Mouse (Mus musculus) kidney, adult 8-10 months (tissue): Measurements from ENCODE around the gene Cnot6l.

Experiments
- DNase-seq, 2 experiments: peaks; one replicate each; pipeline ENCODE4 v3.0.0; 2022

Gene Cnot6l

GRCm38 (mm10) chr5:96161263-96161577 lies 2.8 kb downstream of the Cnot6l start:
- peak in 1 of 2 experiments; percentile 8 for DNase-seq

- peak; percentile 39 to 43 for DNase-seq
Observed at GRCm38 (mm10) chr5:96160467-96161262, 3.3 kb downstream of the Cnot6l start.

- DNase-seq: no peak
Observed at GRCm38 (mm10) chr5:96142351-96142750, 21.6 kb downstream of the Cnot6l start.

GRCm38 (mm10) chr5:96130683-96131082 lies 33.3 kb downstream of the Cnot6l start:
- no peak for DNase-seq

- no peak for DNase-seq
Observed at GRCm38 (mm10) chr5:96126856-96127255, 37.1 kb downstream of the Cnot6l start.

- no peak for DNase-seq
Observed at GRCm38 (mm10) chr5:96114943-96115342, 49.0 kb downstream of the Cnot6l start.

- DNase-seq: no peak
Observed at GRCm38 (mm10) chr5:96104644-96105043, 59.3 kb downstream of the Cnot6l start.

- DNase-seq: no peak
Observed at GRCm38 (mm10) chr5:96091468-96091867, 72.5 kb downstream of the Cnot6l start.

- DNase-seq: no peak
Observed at GRCm38 (mm10) chr5:96085324-96085723, 78.6 kb downstream of the Cnot6l start.

GRCm38 (mm10) chr5:96079026-96079425 lies 84.9 kb downstream of the Cnot6l start:
- no peak for DNase-seq

GRCm38 (mm10) chr5:96065591-96065990 lies 98.4 kb downstream of the Cnot6l start:
- DNase-seq: no peak

GRCm38 (mm10) chr5:96042492-96042891 lies 121.5 kb downstream of the Cnot6l start:
- no peak for DNase-seq

GRCm38 (mm10) chr5:96041507-96042104 lies 122.4 kb downstream of the Cnot6l start:
- DNase-seq: no peak

GRCm38 (mm10) chr5:96039188-96039840 lies 124.7 kb downstream of the Cnot6l start:
- no peak for DNase-seq

- peak in 1 of 2 experiments; percentile 2 for DNase-seq
Observed at GRCm38 (mm10) chr5:96037684-96038121, 126.3 kb downstream of the Cnot6l start.

- DNase-seq: no peak
Observed at GRCm38 (mm10) chr5:96036125-96036672, 127.8 kb downstream of the Cnot6l start.

- DNase-seq: no peak
Observed at GRCm38 (mm10) chr5:96034101-96034500, 129.9 kb downstream of the Cnot6l start.

- DNase-seq: no peak
Observed at GRCm38 (mm10) chr5:96029821-96030220, 134.2 kb downstream of the Cnot6l start.
